In the genomic region with DNA sequence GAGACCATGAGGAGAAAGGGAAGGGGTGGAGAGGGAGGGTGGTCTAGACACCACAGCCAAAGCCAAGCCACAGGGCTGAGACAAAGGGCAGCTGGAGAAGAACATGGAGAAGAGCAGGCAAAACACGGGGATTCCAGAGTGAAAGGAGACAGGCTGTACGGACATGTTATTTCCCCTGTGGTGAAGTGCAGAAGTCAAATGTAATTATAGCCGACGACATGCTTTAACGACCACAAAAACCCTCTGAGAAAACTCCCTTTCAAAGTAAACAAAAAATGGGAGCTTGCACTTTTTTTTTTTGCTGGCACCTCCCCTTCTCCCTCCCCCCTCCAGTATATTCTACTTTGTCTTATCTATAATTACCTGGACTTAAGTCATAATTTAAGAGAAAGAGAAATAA, we compare ENCODE assay signal across 23 mouse cellular contexts.
"Had no signal": no experiment of that assay in that cellular context is flagged by ENCODE, and none has a peak within 500 bp of the region (broad histone marks: within the 10 kb centered on the region; RNA-seq: fewer than 3 reads in every experiment).

No protein-coding gene starts in this region.

- H3K27ac ChIP-seq: heart, adult 2 months; heart, embryonic 13.5 days; heart, embryonic 15.5 days; hindbrain, embryonic 13.5 days; hindbrain, embryonic 15.5 days; hindbrain, postnatal 0 days; limb, embryonic 13.5 days; limb, embryonic 15.5 days; liver, embryonic 12.5 days; liver, embryonic 14.5 days had no signal

- H3K4me1 ChIP-seq: heart, embryonic 13.5 days; heart, embryonic 15.5 days; hindbrain, embryonic 13.5 days; hindbrain, embryonic 15.5 days; limb, embryonic 13.5 days; limb, embryonic 15.5 days; liver, embryonic 12.5 days had no signal

- H3K9ac ChIP-seq: heart, embryonic 13.5 days; heart, embryonic 15.5 days; hindbrain, embryonic 13.5 days; hindbrain, embryonic 15.5 days; limb, embryonic 13.5 days; limb, embryonic 15.5 days; liver, embryonic 12.5 days; liver, embryonic 14.5 days had no signal

- H3K4me2 ChIP-seq: heart, embryonic 11.5 days; heart, embryonic 13.5 days; heart, embryonic 15.5 days; hindbrain, embryonic 13.5 days; hindbrain, embryonic 15.5 days; limb, embryonic 13.5 days; limb, embryonic 15.5 days; liver, embryonic 12.5 days had no signal

- ATAC-seq: hindbrain, postnatal 0 days; intestine, embryonic 16.5 days; liver, embryonic 12.5 days had no signal

- DNase-seq: gastrocnemius, postnatal 14 days; gastrocnemius, postnatal 36 days; heart, adult 11 months; heart, adult 2 months; heart, postnatal 14 days; heart, postnatal 36 days; kidney, adult 11 months; kidney, adult 9 months; kidney, postnatal 14 days; layer of hippocampus, adult 9-11 months; layer of hippocampus, postnatal 36 days; left cerebral cortex, postnatal 4 days had no signal

- H3K9me3 ChIP-seq: heart, embryonic 13.5 days; heart, embryonic 15.5 days; hindbrain, embryonic 13.5 days; hindbrain, embryonic 15.5 days; limb, embryonic 13.5 days; limb, embryonic 15.5 days; liver, embryonic 12.5 days had no signal

- H3K27me3 ChIP-seq: heart, embryonic 13.5 days; heart, embryonic 15.5 days; hindbrain, embryonic 13.5 days; hindbrain, embryonic 15.5 days; liver, embryonic 12.5 days had no signal

- H3K36me3 ChIP-seq: heart, embryonic 13.5 days; heart, embryonic 15.5 days; hindbrain, embryonic 13.5 days; hindbrain, embryonic 15.5 days; limb, embryonic 13.5 days; limb, embryonic 15.5 days; liver, embryonic 12.5 days had no signal

- H3K4me3 ChIP-seq: heart, adult 2 months; heart, embryonic 13.5 days; heart, embryonic 15.5 days; hindbrain, embryonic 13.5 days; hindbrain, embryonic 15.5 days; limb, embryonic 13.5 days; limb, embryonic 15.5 days; liver, embryonic 12.5 days had no signal
